Mouse (Mus musculus): Measurements from ENCODE around the gene Sh2b1. TPM values are rescaled to one million over a fixed set of nuclear protein-coding genes. Genes with fewer than 3 reads are reported as not detected.

The Sh2b1 gene
- polyA plus RNA-seq, 1 experiment from 2014 or later: 39.2 TPM

DNA sequence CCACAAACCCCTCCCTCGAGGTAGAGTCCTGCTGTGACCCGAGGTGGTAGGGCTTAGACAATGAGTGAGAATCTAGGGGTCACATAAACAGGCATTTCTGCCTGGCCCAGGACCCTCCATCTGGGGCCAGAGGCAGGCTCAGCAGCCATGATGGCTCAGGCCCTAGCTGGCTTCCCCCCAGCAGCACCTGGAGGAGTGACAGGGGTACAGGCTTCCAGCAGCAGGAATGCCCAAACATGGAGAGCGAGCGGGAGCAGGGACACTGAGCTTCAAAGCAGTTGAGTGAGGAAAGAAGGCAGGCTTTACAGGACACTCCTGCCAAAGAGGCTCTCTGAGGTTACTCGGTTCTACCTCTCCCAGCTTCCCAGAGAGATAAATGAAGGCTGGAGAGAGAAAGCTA is 10.4 kb downstream of the Sh2b1 start:
- no peak overlapping the region for H3K4me3 ChIP-seq (replicated peaks)
- no peak overlapping the region for H3K4me2 ChIP-seq
- H3K27ac ChIP-seq: peak overlapping the region; percentile 16; the same call in 1 of the 2 replicates
- H3K9ac ChIP-seq: no peak overlapping the region
- peaks cover 25% of the 10 kb centered on the region for H3K36me3 ChIP-seq
- H3K4me1 ChIP-seq: peaks cover 14% of the 10 kb centered on the region
- WGBS: 37% methylated on average over 5 of the region's 5 CpGs
- no peak for ATAC-seq (ENCODE audit: insufficient read depth, low FRiP score, low read depth)
- H3K27me3 ChIP-seq (replicated peaks): no peaks in the 10 kb centered on the region
- H3K9me3 ChIP-seq: no peaks in the 10 kb centered on the region

DNA sequence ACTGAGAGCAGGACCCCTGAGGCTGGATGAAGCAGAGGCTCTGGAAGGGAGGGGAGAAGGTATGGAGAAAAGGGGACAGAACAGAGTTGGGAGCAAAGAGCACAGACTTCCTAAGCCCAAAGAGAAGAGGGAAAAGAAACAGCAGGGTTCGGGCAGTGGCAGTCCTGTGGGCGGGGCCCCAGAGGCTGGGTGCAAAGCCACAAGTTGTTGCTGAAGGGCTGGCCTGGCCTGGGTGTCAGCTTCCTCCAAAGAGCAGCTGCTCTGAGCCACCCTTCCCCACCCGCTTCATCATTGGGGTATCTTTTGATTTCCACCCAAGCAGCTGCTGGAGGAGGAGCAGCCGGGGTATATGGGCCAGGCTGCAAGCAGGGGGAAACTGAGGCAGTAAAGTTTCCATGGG is 11.1 kb downstream of the Sh2b1 start:
- peaks cover 19% of the 10 kb centered on the region for H3K36me3 ChIP-seq
- no peak for ATAC-seq (ENCODE audit: insufficient read depth, low FRiP score, low read depth)
- H3K4me3 ChIP-seq (replicated peaks): no peak overlapping the region
- no peaks in the 10 kb centered on the region for H3K9me3 ChIP-seq
- 63% methylated on average over 4 of the region's 4 CpGs for WGBS
- H3K9ac ChIP-seq: no peak overlapping the region
- H3K27ac ChIP-seq: no peak overlapping the region
- H3K4me1 ChIP-seq: peaks cover 14% of the 10 kb centered on the region
- no peaks in the 10 kb centered on the region for H3K27me3 ChIP-seq (replicated peaks)
- H3K4me2 ChIP-seq: no peak overlapping the region

DNA sequence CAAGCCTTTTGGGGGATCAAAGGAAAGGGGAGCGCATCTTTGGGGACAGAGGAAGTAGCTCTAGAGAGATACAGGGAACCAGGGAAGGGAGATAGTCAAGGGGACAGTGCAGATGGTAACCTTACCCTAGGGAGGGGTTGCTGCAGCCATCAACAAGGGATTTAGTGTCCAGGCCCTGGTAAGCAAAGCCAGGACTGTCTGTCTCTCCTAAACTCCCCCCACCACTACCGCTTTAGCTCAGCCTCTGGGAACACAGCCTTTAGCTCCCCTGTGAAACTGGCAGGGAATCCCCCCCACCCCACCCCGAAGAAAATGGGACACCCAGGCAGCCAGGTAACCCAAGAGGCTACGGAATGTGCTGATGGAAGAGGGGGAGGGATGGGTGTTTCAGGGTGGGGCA is 11.7 kb downstream of the Sh2b1 start:
- H3K27ac ChIP-seq: no peak overlapping the region
- no peak overlapping the region for H3K9ac ChIP-seq
- no peak overlapping the region for H3K4me2 ChIP-seq
- H3K27me3 ChIP-seq (replicated peaks): no peaks in the 10 kb centered on the region
- no peak for ATAC-seq (ENCODE audit: insufficient read depth, low FRiP score, low read depth)
- H3K4me1 ChIP-seq: peaks cover 14% of the 10 kb centered on the region
- H3K9me3 ChIP-seq: no peaks in the 10 kb centered on the region
- 58% methylated on average over 4 of the region's 4 CpGs for WGBS
- H3K36me3 ChIP-seq: peaks cover 13% of the 10 kb centered on the region
- no peak overlapping the region for H3K4me3 ChIP-seq (replicated peaks)

DNA sequence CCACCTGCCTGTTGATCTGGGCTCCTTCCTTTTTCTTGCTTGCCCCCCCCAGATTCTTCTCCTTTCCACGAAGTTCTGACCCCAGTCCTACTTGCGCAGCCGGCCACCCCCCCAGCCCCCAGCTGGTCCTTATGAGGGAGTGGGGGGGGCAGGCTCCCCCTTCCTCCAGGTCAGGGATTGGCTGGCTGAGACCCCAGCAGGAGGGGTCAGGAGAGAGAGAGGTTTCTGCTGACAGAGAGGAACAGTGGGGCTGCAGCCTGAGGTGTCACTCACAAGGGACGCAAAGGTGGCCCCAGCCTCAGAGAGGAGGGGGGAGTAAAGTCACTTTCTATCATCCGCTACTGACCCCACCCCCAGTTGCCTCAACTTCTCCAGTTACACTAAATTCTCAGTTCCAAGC is 12.2 kb downstream of the Sh2b1 start, which contains the start of gene Atp2a1:
TSS of gene Atp2a1 (minus strand) at position 105 of the 400 bp plus-strand sequence.
- H3K27ac ChIP-seq: no peak within 1 kb of the TSS

DNA sequence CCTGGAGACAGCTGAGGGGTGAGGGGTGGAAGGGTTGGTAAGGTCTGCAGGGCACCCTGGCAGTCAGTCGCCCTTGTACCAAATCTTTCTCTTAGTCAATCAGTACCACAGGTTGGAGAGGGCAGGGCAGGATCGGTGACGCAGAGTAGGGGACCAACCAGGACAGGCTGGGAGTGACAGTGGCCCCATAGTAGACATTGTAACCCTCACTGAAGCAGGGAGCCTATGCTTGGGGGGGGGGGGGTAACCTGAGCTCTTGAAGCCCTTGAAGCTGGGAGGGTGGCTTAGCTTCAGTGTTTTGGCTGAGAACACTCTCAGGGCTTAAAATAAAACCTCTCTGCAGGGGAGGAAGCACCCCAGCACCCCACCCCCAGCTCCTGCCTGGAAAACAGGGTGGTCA is 13.6 kb downstream of the Sh2b1 start:
- no peak overlapping the region for H3K9ac ChIP-seq
- no peak for ATAC-seq (ENCODE audit: insufficient read depth, low FRiP score, low read depth)
- H3K27ac ChIP-seq: no peak overlapping the region
- no peak overlapping the region for H3K4me2 ChIP-seq
- H3K27me3 ChIP-seq (replicated peaks): no peaks in the 10 kb centered on the region
- peaks cover 14% of the 10 kb centered on the region for H3K4me1 ChIP-seq
- no peak overlapping the region for H3K4me3 ChIP-seq (replicated peaks)
- no peaks in the 10 kb centered on the region for H3K36me3 ChIP-seq
- WGBS: 67% methylated on average over 3 of the region's 3 CpGs
- no peaks in the 10 kb centered on the region for H3K9me3 ChIP-seq

More for the DNA sequence above, 12.2 kb downstream of the Sh2b1 start, which contains the start of gene Atp2a1:
- Histone ChIP-seq H3K4me3 (replicated peaks) (no peak within 1 kb of the TSS), H3K4me1 (peaks cover 14% of the 10 kb centered on the region), H3K27me3 (replicated peaks) (no peaks in the 10 kb centered on the region), H3K9ac (no peak within 1 kb of the TSS), H3K4me2 (no peak within 1 kb of the TSS), H3K9me3 (no peaks in the 10 kb centered on the region), H3K36me3 (peaks cover 9% of the 10 kb centered on the region)
- WGBS: 38% methylated on average over 5 of the region's 5 CpGs
- ATAC-seq (ENCODE audit: insufficient read depth, low FRiP score, low read depth): no peak

DNA sequence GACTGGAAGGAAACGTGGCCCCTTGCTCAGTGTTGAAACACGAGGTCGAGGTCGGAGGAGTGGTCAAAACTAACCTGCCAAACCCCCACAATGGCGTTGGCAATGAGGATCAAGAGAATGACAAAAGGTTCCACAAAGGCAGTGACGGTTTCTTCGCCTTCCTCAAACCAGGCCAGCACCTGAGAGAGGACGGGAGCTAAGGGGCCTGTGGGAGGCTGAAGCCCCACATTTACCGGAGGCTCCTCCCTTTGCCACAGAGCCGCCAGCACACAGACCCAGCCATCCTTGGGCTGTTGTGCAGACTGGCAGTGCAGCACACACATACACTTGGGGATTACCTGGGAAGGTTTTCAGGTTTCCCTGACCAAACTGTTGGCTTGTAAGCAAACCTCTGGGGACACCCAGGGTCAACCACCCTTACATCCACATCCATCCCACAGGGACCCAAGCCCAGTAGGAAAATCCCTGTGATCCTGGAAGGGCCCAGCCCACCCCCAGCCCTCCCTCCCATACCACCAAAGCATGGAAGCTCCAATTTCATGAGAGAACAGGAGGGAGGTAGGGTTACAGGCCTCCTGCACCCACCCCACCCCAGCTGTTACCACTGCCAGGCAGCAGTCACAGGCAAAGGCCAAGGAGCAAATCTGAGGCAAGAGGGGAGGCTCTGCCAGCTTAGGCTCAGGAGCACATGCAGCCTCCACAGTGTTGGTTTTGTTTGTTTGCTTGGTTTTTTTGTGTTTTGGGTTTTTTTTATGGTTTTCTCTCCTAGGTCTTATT is 14.4 kb downstream of the Sh2b1 start:
- H3K9ac ChIP-seq: no peak overlapping the region
- no peaks in the 10 kb centered on the region for H3K36me3 ChIP-seq
- no peak overlapping the region for H3K4me3 ChIP-seq (replicated peaks)
- H3K4me1 ChIP-seq: peaks cover 14% of the 10 kb centered on the region
- ATAC-seq (ENCODE audit: insufficient read depth, low FRiP score, low read depth): no peak
- H3K27ac ChIP-seq: no peak overlapping the region
- 48% methylated on average over 10 of the region's 10 CpGs for WGBS
- H3K27me3 ChIP-seq (replicated peaks): no peaks in the 10 kb centered on the region
- H3K4me2 ChIP-seq: no peak overlapping the region
- H3K9me3 ChIP-seq: no peaks in the 10 kb centered on the region

DNA sequence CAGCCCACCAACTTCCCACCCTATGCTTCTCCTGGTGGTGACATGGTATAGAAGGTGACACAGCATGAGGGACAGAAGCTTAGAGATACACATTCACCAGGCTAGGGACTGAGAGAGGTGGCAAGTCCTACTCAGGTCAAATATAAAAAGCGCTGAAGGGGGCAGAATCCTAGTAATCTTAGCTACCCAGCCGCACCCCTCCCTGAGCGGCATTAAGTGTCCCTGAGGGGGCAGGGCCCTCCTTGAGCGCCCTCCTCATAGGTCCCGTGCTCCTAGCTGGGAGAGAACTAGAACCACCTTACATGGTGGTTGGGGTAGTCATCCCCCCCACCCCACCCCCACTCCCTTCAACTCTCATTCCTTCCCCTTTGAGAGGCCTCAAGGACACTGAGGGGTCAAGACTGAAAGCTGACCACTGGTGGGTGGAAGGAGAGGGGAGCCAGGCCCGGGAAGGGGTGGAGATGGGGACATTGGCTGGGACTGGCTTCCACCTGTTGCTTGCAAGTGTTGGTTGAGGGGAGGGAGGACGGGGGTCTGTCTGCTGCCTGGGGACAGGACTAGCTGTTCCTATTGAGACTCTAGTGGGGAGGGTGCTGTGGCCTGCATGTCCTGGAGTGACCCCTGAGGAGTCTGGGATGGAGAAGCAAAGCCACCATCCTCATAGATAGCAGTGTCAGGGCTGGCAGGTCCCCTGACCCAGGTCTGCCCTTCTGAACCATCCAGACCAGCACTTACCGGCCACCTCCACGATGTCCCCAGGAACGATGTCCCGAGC is 16.2 kb downstream of the Sh2b1 start:
- WGBS: 79% methylated on average over 11 of the region's 11 CpGs
- Histone ChIP-seq H3K27me3 (replicated peaks) (no peaks in the 10 kb centered on the region), H3K9ac (no peak overlapping the region), H3K9me3 (no peaks in the 10 kb centered on the region), H3K36me3 (no peaks in the 10 kb centered on the region), H3K4me2 (no peak overlapping the region), H3K27ac (no peak overlapping the region), H3K4me1 (peaks cover 2% of the 10 kb centered on the region; the same call in 1 of the 2 replicates), H3K4me3 (replicated peaks) (no peak overlapping the region)
- no peak; the same call in 1 of the 2 replicates for ATAC-seq (ENCODE audit: insufficient read depth, low FRiP score, low read depth)

DNA sequence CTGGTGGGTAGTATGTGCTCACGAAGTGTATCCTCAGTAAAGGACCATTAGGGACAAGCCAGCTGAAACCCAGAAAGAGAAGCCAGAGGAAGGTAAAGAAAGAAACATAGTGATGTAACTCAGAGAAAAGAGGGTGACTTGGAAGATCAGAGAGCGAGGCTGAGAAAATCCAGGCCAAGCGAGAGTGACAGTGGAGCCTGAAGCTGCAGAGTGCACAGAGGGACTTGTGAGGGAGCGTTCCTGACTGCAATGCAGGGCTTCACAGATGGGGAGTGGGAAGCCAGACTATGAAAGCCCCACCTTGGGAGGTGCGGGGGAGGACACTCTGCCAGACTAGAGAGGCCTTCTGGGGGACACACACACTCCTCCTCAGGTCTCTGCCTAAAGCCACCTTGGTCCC is 17.0 kb downstream of the Sh2b1 start:
- WGBS: 72% methylated on average over 5 of the region's 5 CpGs

DNA sequence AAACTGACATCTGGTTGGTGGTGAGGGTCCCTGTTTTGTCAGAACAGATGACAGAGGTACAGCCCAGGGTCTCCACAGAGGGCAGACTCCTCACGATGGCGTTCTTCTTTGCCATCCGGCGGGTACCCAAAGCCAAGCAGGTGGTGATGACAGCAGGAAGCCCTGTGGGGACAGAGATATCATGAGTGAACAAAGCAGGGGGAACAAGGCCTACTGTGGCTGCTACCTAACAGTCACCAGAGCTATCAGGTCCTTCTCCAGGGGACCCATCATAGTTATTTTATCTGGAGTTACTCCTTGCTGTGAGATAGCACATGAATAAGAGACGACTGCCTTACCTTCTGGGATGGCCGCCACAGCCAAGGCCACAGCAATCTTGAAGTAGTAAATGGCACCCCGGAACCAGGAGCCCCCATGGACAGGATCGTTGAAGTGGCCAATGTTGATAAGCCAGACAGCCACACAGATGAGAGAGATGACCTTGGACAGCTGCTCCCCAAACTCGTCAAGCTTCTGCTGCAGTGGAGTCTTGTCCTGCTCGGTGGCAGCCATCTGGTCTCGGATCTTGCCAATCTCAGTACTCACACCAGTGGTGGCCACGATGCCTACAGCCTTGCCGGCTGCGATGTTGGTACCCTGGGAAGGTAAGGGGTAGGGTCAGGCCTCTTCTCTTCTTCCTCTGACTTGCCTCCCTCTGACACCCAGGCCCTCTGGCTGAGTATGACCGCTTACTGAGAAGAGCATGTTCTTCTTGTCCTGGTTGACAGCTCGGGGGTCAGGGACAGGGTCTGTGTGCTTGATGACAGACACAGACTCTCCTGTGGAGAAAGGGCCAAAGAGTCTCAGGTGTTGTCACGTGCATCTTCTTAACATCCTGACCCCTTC is 18.6 kb downstream of the Sh2b1 start:
- WGBS: 81% methylated on average over 17 of the region's 17 CpGs
- H3K36me3 ChIP-seq: no peaks in the 10 kb centered on the region
- H3K27me3 ChIP-seq (replicated peaks): no peaks in the 10 kb centered on the region
- H3K4me1 ChIP-seq: no peaks in the 10 kb centered on the region
- H3K9me3 ChIP-seq: no peaks in the 10 kb centered on the region
- H3K4me2 ChIP-seq: no peak overlapping the region
- no peak overlapping the region for H3K27ac ChIP-seq
- ATAC-seq (ENCODE audit: insufficient read depth, low FRiP score, low read depth): no peak
- H3K9ac ChIP-seq: no peak overlapping the region
- H3K4me3 ChIP-seq (replicated peaks): no peak overlapping the region

More for the DNA sequence above, 17.0 kb downstream of the Sh2b1 start:
- Histone ChIP-seq H3K27me3 (replicated peaks) (no peaks in the 10 kb centered on the region), H3K4me2 (no peak overlapping the region), H3K9ac (no peak overlapping the region), H3K27ac (no peak overlapping the region), H3K4me3 (replicated peaks) (no peak overlapping the region), H3K9me3 (no peaks in the 10 kb centered on the region), H3K4me1 (no peaks in the 10 kb centered on the region), H3K36me3 (no peaks in the 10 kb centered on the region)
- ATAC-seq (ENCODE audit: insufficient read depth, low FRiP score, low read depth): no peak

DNA sequence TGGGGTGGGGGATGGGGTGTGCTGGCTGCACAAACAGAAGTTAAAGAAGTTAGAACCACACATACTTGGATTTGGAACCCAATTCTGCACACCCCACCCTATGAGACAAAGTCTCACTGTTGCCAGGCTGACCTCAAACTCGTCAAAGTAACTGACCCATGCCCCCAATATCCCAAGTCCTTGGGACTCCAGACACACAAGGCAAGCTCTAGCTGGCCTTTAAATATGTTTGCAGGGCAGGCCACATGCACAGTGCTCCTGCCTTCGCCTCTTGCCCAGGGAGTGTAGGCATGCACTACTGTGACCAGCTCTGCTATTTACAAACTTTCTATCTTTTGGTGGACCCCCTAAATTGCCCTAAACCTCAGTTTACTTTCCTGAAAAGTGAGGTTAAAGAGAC is 20.0 kb downstream of the Sh2b1 start:
- 72% methylated on average over 2 of the region's 2 CpGs for WGBS
- Histone ChIP-seq H3K27ac (no peak overlapping the region), H3K9ac (no peak overlapping the region), H3K4me3 (replicated peaks) (no peak overlapping the region), H3K36me3 (no peaks in the 10 kb centered on the region), H3K9me3 (no peaks in the 10 kb centered on the region), H3K4me2 (no peak overlapping the region), H3K4me1 (no peaks in the 10 kb centered on the region), H3K27me3 (replicated peaks) (no peaks in the 10 kb centered on the region)
- no peak for ATAC-seq (ENCODE audit: insufficient read depth, low FRiP score, low read depth)

DNA sequence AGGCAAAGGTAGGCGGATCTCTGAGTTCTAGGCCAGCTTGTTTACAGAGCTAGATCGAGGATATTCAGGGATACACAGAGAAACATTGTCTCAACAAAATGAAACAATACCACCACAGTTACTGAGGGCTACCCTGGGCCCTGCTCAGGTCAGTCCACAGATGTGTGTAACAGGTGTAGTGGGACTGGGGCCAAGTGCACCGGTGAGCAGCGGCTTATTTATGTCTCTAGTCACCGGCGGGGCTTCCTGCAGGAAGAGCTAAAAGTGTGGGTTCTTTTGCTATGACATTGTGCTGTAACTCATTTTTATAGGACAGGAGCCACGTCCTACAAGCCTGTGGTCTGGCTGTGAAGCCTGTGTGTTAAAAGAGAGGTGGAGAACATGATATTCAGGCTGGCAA is 21.4 kb downstream of the Sh2b1 start:
- no peak for ATAC-seq (ENCODE audit: insufficient read depth, low FRiP score, low read depth)
- no peak overlapping the region for H3K4me3 ChIP-seq (replicated peaks)
- H3K4me2 ChIP-seq: no peak overlapping the region
- H3K9ac ChIP-seq: no peak overlapping the region
- H3K4me1 ChIP-seq: no peaks in the 10 kb centered on the region
- no peaks in the 10 kb centered on the region for H3K27me3 ChIP-seq (replicated peaks)
- 46% methylated on average over 7 of the region's 7 CpGs for WGBS
- H3K27ac ChIP-seq: no peak overlapping the region
- H3K9me3 ChIP-seq: no peaks in the 10 kb centered on the region
- H3K36me3 ChIP-seq: no peaks in the 10 kb centered on the region
